Mouse (Mus musculus): ENCODE results near the gene Ppp4r1.

Gene Ppp4r1

DNA sequence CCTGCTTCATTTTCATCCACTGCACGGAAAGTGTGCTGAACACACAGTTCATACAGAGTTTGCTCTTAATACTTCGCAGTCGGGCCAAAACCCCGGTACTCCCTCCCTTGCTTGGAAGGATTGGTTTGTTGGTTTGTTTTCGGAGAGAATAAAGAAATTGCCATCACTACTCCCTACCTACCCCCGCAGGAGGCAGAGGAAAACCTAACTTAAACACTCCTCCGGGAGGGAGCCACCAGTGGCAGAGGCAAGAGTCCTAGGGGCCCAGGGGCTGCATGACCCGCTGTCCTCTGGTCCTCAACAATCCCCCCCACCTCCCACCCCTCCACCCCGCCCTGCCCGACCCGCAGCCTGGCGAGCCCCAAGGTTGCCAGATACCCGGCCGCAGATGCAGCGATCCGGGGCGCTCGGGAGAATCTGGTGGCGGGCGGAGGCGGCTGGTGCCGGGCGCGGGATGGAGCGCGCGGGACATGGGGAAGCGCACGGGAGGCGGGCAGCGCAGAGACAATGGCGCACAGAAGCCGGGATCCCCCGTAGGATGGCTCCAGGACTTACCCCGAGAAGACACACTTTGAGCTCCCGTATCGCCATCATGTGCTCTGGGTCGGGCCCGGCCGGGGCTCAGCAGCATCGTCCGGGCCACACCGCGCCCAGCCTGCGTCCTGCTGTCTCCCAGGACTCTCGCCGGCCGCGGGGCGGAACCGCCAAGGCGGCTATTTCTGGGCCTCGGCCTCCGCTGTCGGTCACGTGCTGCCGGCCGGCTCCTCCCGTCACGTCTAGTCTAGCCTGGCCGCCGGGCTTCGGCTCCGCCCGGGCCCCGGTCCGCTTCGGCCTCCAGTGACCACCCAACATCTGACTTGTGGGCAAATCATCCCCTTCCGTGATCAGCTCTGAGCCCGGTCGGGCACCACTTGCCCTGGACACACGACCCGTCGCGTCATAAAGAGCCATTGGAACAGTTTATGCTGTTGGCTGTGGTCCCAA lies 10.1 kb upstream of the Ppp4r1 start, which contains the start of gene Rab31:
Gene Rab31 (minus strand): TSS at position 802 of the 984 bp plus-strand sequence.
- peak; percentile 44 for DNase-seq (ENCODE audit: low spot score)

DNA sequence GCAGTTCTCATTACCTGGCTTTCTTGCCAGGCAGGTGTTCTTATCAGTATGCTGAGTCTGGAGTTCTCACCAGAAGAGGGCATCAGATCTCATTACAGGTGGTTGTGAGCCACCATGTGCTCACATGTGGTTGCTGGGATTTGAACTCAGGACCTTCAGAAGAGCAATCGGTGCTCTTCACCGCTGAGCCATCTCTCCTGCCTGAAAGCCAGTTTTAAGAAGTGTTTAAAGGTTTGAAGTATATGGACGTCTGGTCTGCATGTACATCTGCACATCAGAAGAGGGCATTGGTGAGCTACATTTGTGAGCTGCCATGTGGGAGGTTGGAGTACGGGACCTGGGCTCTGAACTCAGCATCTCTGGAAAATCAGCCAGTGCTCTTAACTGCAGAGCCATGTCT lies 8.8 kb upstream of the Ppp4r1 start:
- no peak for DNase-seq (ENCODE audit: low spot score)

DNA sequence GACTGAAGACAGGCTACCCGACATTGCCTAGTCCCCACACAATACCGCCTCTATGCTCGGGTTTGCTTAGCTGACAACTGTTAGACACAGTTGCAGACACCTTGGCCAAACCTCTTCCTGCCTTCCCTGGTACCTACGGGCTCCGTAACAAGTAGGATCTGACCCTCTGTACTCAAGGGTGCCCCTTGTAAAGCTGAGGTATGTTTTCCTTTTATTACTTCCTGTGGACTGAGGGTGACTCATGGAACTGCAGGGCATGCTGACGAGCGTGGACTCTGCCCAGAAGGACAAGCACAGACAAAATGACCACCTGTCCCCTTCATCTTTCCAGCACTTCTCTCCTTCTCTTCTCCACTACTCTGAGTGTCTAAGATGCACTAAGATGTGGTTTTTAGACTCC lies 7.9 kb upstream of the Ppp4r1 start:
- no peak for DNase-seq (ENCODE audit: low spot score)

DNA sequence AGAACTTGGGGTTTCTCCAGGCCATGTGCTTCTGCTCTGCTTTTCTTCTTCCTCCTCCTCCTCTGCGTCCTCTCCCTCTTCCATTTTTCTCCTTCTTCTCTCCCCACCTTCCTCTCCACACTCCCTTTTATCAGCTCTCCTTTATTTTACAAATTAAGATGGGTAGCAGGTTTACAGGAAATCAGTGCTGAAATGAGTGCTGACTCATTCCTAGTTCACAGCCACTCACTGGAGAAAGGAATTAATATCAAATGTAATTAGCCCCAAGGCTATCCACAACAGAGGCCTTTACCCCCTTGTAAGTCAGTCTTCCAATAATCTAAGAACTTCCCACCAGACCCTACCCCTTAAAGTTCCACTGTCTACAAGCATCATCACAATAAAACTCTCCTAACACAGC lies 6.1 kb upstream of the Ppp4r1 start:
- no peak for DNase-seq (ENCODE audit: low spot score)

DNA sequence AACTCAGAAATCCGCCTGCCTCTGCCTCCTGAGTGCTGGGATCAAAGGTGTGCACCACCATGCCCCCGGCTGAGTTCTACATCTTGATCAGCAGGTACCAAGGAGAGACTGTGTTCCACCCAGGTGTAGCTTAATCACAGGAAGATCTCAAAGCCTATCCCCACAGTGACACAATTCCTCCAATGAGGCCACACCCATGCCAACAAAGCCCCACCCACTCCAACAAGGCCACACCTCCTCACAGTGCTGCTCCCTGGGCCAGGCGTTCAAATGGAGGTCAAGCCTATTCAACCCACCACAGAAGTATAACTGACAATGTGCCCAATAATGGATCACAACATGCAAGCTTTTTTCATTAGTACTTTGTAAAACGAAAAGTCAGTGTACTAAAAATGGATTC lies 4.9 kb upstream of the Ppp4r1 start:
- no peak for DNase-seq (ENCODE audit: low spot score)

DNA sequence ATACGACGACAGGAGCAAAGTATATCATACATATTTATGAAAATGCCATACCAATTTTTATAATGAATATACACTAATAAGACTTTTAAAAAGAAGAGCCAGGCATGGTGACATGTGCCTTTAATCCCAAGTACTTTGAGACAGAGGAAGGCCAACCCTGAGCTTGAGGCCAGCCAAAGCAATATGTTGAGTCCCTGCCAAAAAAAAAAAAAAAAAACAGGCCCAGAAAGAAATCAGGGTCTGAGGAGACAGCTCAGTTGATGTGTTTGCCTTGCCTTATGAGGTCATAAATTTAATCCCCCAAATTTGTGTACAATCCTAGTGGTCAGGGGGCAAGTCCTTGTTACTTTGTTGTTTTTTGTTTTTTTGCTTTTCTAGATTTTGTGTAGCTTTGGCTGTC lies 1.4 kb upstream of the Ppp4r1 start:
- no peak for DNase-seq (ENCODE audit: low spot score)

DNA sequence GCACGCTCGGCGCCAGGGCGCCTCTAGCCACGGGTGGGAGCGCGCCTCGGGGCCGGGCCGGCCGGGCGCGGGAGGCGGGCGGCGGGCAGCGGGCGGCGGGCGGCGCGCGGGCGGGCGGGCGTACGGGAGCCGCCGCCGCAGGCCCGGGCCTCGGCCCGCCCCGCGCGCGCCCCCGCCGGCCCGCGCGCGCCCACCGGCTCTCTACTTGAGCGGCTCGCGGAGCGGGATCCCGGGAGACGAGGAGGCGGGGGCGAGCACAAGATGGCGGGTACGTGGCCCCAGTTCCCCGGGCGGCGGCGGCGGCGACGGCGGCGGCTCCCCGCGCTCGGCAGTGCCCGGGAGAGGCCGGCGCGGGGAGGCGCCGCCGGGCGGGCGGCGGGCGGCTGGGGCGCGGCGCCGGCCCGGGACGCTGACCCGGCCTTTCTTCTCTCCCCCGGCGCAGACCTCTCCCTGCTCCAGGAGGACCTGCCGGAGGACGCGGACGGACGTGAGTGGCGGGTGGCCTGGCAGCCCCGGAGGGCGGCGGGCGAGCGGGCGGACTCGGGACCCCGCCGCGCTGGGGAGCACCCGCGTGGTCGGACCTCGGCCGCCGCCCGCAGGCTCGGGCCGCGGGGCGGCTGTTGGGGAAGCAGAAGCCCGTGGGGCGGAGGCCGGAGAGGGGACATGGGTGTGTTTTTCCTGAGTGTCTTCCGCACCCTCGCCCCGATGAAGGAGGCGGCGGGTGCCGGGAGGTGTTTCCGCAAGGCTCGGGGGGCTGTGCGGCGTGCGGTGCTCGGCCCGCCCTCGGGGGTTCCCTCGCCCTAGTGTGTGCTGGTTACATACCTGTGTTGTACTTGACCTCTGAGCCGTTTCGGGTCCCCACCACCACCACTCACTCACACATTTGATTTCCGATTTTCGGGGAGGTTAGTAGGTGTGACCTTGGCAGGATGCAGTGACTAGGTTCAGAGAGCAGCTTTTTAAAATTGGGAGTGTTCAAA lies 1.1 kb downstream of the Ppp4r1 start:
- DNase-seq (ENCODE audit: low spot score): no peak

DNA sequence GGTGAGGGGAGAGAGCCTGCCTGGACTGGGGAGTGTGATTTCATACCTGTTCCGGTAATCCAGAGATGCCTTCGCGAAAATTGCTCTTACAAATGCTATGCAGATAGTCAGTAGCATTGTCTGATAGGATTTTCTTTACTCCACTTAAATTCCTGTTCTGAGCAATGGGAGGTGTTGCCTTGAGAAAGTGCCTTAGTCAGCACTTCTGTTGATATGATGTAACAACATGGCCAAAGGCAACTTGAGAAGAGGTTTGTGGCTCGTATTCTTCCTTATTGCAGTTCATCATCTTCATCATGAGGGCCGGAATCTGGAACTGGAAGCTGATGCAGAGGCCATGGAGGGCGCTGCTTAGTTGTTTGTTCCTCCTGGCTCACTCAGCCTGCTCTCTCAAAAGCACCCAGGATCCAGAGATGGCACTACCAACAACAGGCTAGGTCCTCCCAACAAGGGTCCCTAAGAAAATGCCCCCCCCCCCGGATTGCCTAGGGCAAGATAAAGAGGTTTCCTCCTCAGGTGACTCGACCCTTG lies 2.3 kb downstream of the Ppp4r1 start:
- DNase-seq (ENCODE audit: low spot score): no peak

DNA sequence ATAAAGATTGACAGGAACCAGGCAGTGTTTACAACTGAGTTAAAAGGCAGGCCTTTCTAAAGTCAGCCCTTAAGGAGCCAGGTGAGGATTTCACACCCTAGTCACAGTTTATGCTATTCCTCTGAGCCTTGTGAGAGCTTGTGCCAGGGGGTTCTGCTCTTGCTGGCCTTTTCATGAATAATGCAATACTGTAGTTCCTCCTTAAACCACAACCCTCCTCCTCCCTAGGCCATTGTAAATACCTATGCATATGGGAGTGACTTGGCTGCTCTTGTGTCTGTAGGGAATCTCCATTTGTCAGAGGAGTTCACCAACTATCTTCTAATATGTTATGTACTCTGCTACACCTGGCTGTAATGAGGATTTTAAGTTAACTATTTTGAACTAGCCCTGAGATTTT lies 3.3 kb downstream of the Ppp4r1 start:
- DNase-seq (ENCODE audit: low spot score): no peak

DNA sequence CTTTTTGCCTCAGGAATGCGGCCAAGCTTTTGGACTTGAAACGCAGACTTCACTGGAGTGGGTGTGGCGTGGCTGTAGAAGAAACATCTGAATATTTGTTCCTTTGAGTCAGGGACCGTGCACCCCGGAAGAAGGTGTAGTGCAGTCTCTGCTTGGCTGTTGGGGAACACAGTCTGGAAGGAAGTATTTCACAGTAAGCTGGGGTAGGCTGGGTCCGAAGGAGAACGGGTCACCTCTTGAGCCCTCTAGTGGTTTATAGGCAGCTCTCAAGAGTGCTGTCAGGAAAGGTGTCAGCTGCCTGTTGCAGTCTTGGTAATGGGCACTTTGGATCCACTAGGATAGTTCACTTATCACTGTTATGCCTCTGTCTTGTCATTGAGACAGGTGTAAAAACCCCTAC lies 3.9 kb downstream of the Ppp4r1 start:
- DNase-seq (ENCODE audit: low spot score): no peak

DNA sequence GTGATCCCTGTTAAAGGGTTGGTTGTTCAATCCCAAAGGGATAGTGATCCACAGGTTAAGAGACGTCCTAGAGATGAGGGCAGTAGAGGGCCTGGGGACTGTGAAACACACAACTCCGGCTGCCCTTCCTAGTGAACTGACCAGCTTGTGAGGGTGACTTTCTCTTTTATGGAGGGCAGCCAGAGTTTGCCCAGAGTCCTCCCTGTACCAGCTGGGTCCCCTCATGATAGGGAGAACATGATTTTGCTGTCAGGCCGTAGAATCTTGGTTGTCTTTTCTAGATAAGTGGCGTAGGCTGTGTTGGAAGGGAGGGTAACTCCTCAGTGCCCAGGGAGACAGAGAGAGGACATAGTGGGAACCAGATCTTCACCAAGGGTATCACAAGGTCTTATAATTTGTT lies 4.9 kb downstream of the Ppp4r1 start:
- DNase-seq (ENCODE audit: low spot score): no peak

DNA sequence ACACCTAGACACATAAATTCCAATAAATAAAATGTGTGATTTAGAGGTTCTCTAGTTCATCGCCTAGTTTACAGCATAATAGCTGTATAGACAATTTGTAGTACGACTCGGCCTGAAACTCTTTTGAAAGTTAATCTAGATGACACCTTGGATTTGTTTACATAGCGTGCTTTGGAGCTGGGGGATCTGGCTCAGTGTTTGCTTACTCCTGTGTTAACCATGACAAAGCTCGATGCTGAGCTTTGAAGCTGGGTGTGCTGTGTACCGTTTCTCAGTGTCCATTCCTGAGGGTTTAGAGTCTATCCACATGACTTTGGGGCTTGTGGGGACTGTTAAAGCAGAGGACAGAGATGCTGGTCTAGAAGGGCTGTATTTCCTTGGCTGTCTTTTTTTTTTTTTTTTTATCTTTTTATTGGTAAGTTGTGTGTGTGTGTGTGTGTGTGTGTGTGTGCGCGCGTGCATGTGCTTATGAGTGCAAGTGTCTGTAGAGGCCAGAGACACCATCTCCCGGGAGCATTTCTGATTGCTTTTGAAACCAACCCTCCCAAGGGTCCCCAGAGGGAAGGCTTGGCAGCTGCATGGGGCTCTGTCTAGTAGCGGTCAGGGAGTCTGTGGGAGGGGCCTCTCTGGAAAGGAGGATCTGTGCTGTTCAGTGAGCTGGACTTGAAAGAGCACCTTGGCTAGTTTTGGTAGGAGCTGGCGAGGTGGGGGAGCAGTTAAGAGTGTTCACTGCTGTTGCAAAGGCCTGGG lies 6.3 kb downstream of the Ppp4r1 start:
- no peak for DNase-seq (ENCODE audit: low spot score)

DNA sequence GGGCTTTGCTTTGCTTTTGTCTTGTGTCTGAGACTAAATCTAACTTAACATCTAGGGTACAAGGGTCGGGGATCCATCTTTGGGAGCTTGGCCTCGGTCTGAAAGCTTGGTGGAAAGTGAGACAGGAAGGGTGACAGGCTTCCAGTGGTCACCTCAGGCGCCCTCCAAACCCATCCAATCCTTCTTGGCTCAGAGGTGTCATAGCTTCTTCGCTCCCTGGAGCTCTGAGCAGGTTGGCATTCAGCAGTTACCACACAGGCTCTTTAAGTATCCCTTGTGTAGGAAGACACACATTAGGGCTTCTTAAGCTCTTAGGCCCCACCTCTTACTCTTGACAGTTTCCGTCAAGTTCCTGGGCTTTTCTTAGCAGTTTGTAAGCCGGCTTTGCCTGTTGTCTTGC lies 7.2 kb downstream of the Ppp4r1 start:
- no peak for DNase-seq (ENCODE audit: low spot score)

DNA sequence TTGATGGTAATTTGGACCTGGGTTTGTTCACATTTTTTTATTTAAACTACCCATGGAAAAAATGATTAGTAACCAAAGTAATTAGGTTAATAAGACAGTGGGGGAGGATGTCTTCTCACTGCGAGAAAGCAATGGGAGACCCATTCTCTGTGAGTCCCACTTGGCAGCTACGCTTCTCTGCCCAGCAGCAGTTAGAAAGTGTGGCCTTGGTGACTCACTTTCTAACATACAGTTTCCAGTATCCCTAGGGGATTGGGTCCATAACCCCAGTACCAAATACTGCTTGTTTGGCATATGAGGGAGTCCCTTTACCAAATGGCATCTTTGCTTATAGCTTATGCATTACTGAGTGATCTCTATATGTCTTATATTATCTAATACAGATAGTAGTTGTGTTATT lies 8.8 kb downstream of the Ppp4r1 start:
- DNase-seq (ENCODE audit: low spot score): no peak

DNA sequence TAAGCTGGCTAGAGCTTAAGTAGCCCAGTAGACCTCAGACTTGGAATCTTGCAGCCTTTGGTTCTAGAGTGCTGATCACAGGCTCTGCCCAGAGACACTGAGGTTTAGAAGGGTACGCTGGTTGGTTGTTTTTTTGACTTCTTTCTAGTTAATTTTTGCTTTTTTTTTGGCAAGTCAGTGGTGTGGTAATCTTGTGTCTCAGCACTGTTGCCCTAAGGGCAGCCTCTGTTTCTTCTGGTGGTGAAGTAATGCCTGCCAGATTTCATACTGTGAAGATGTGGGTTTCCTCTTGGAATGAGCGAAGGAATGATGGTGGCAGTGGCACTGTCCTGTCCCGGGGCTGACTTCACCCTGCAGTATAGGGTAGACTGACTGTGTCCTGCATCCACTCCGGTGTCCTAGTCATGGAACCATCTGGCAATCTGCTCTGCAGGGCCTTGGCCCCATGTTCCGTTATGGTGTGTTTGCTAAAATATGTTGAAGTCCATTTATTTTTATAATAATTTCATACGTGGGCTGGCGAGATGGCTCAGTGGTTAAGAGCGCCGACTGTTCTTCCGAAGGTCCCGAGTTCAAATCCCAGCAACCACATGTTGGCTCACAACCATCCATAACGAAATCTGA lies 11.0 kb downstream of the Ppp4r1 start:
- no peak for DNase-seq (ENCODE audit: low spot score)

DNA sequence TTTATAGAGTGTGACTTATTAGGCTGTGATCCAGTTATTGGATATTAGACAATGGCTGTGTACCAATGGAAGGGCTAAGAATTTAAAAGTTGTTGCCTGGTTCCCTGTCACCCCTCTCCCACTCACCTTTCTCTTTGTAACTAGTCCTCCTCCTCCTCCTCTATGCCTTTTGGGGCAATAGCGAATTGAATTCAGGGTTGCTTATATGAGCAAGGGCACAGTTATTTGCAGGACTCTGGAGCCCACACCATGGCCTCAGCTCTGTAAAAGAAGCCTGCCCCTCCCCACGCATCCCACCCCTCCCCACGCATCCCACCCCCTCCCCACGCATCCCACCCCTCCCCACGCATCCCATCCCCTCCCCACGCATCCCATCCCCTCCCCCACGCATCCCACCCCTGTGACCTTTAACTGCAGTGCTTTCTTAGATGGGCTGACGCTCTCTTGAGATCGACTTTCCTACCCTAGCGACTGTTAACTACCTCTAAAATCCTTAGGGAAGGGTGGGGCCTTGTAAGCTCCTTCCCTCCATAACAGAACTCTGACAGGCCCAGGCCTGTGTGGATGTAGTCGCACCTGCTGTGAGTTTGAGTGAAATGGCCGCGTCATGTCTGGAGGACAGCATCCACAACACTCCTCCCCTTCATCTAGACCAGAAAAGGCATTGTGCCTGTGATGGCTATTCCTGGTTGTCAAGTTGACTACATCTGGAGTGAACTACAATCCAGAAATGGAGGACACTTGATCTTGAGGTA lies 11.9 kb downstream of the Ppp4r1 start:
- no peak for DNase-seq (ENCODE audit: low spot score)

DNA sequence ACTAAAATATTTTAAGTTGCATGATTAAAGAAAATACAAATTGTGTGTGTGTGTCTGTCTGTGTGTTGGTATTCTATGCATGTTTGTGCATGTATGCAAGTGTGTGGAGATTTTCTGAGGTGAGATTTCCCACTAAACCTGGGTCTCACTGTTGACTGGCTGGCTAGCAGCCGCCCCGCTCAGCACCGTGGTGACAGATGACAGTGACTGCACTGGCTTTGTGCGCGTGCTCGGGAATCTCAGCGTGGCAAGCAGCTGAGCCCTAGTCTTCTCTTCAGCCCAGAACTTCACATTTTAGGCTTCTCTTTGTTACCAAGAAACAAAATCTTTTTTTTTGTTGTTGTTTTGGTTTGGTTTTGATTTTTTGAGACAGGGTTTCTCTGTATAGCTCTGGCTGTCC lies 13.7 kb downstream of the Ppp4r1 start:
- DNase-seq (ENCODE audit: low spot score): no peak

DNA sequence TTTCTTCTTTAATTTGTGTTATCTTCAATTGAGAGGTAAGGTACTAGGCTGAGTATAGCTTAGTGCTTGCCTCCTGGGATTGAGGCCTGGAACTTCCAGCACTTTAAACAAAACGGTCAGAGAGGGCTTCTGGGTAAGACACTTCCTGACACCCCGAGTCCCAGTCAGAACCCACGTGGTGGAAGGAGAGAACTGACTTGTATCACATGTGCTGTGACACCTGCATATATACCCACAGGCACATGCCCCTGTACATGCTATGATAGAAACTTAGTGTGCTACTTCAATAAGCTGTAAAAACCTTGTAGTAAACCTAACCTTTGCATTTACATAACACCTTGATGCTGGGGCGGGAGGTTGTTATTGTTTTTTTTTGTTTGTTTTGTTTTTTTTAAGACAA lies 16.1 kb downstream of the Ppp4r1 start:
- no peak for DNase-seq (ENCODE audit: low spot score)

DNA sequence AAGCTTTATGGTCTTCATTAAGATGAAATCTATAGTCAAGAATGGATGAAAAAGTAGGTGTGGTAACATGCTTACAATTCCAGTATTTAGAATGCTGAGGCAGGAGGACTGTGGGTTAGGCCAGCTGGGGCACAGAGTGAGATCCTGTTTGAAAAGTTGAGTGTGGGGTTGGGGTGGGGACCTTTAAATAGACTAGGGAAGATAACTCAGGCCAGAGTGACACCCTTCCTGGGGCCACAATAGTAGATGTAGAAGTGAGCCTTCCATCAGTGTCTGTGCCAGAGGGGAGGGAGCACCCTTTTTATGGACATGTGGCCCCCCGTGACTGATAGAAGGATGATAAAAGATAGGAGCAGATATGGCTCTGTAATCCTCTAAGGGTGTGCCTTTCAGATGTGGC lies 17.0 kb downstream of the Ppp4r1 start:
- no peak for DNase-seq (ENCODE audit: low spot score)

DNA sequence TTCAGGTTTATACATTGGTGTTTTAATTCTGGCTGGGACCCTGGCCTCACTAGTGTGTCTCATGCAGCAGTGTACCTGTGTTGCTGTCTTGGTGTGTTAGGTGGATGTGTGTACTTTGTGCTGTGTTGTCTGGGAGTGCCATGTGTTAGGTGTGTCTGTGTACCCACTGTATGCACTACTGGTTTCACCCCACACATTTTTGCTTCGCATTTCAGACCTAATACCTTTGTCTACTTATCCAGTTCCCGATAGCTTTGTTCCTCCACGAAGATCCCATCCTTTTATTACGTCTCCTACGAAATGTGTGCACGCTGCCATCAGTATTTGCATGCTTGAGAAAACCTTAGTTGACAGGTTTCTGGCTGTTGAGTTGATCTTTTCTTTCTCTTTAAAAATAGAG lies 18.1 kb downstream of the Ppp4r1 start:
- DNase-seq (ENCODE audit: low spot score): no peak

DNA sequence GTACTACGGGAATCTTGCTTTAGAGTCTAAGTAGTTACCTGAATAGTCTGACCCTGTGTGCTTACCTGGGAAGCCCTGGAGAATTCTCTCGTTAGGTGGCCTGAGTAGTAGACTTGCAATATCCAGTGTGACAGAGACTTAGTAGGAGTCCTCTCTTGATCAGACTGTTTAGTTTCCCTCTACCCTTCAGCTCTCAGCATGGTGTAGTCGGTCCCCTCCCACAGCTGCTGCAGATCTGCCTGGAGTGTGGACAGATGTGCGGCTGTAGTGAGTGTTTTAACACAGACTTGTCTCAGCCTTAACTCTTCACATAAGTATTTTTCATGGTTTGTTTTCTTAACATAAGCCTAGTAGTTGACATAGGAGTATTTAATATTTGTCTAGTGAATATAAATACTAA lies 19.7 kb downstream of the Ppp4r1 start:
- no peak for DNase-seq (ENCODE audit: low spot score)

Data from urinary bladder, postnatal 10 days (tissue).